Mouse (Mus musculus) forebrain, embryonic 15.5 days (tissue): Measurements from ENCODE around the gene Matn1. TPM values are rescaled to one million over a fixed set of nuclear protein-coding genes. Genes with fewer than 3 reads are reported as not detected.
A peak's percentile ranks its signal among the peaks of the same experiment; 100 is the strongest.

ENCODE experiments used
- ATAC-seq: fragments of 200-750 bp; cut with Nextera tagmentation; replicated peaks from 2 replicates; pipeline ENCODE4 v1.8.0; 2017; ENCODE audit warnings: mild to moderate bottlenecking, moderate TSS enrichment, moderate library complexity
- H3K27ac ChIP-seq: fragments of 300-500 bp; sonication (generic); replicated peaks from 2 replicates; pipeline ENCODE4 v1.5.1; 2015; ENCODE audit warnings: mild to moderate bottlenecking, inconsistent platforms
- H3K27me3 ChIP-seq: fragments of 300-500 bp; sonication (generic); 2 replicates; pipeline ENCODE4 v1.6.1; 2015; ENCODE audit warnings: inconsistent platforms
- H3K36me3 ChIP-seq: fragments of 300-500 bp; sonication (generic); 2 replicates; pipeline ENCODE4 v1.6.1; 2015; ENCODE audit warnings: mild to moderate bottlenecking, inconsistent platforms
- H3K4me1 ChIP-seq: fragments of 300-500 bp; sonication (generic); 2 replicates; pipeline ENCODE4 v1.6.1; 2015; ENCODE audit warnings: inconsistent platforms
- H3K4me2 ChIP-seq: fragments of 300-500 bp; sonication (generic); replicated peaks from 2 replicates; pipeline ENCODE4 v1.6.1; 2015; ENCODE audit warnings: mild to moderate bottlenecking, inconsistent platforms
- H3K4me3 ChIP-seq: fragments of 300-500 bp; sonication (generic); 2 replicates; pipeline ENCODE4 v1.5.1; 2015; ENCODE audit warnings: mild to moderate bottlenecking, inconsistent platforms
- H3K9ac ChIP-seq: fragments of 300-500 bp; sonication (generic); replicated peaks from 2 replicates; pipeline ENCODE4 v1.6.1; 2015; ENCODE audit warnings: mild to moderate bottlenecking, inconsistent platforms
- H3K9me3 ChIP-seq: fragments of 300-500 bp; sonication (generic); 2 replicates; pipeline ENCODE4 v1.6.1; 2016; ENCODE audit warnings: inconsistent platforms
- WGBS: fragments of 180-500 bp; shearing (Covaris S2); methylation state at CpG from one replicate; pipeline ENCODE4 v1.1.7; 2015; ENCODE audit warnings: mixed read lengths; 5-methylcytosine and 5-hydroxymethylcytosine counted together
- polyA plus RNA-seq: library from polyadenylated mRNA; unstranded; fragments of >200 nt; fragmentation: Nextera tagmentation; extraction: Ambion mirVana; gene quantifications from 2 replicates; pipeline ENCODE4 v1.2.1, GENCODE M21; 2015

The Matn1 gene
- polyA plus RNA-seq = not detected in 2 replicates

GRCm38 (mm10) chr4:130944112-130944511 lies at the start of gene Matn1:
Matn1 (plus strand) TSS chr4:130944385.
- Histone ChIP-seq H3K9me3 (no peaks in the 10 kb centered on the region), H3K36me3 (no peaks in the 10 kb centered on the region), H3K27ac (no peak within 1 kb of the TSS), H3K4me3 (no peak within 1 kb of the TSS), H3K4me2 (no peak within 1 kb of the TSS), H3K4me1 (peaks cover 3% of the 10 kb centered on the region; the same call in 1 of the 2 replicates), H3K9ac (no peak within 1 kb of the TSS), H3K27me3 (no peaks in the 10 kb centered on the region)
- ATAC-seq = no peak
- WGBS = 51% methylated on average over 6 of the region's 6 CpGs

GRCm38 (mm10) chr4:130895701-130896100 lies 48.5 kb upstream of the Matn1 start:
- no peak overlapping the region for H3K4me2 ChIP-seq
- no peaks in the 10 kb centered on the region for H3K9me3 ChIP-seq
- no peaks in the 10 kb centered on the region for H3K27me3 ChIP-seq
- H3K36me3 ChIP-seq = no peaks in the 10 kb centered on the region
- no peak for ATAC-seq
- 86% methylated on average over 6 of the region's 6 CpGs for WGBS
- no peak overlapping the region for H3K4me3 ChIP-seq
- no peak overlapping the region for H3K9ac ChIP-seq
- no peak overlapping the region for H3K27ac ChIP-seq
- peaks cover 1% of the 10 kb centered on the region; the same call in 1 of the 2 replicates for H3K4me1 ChIP-seq

DNA sequence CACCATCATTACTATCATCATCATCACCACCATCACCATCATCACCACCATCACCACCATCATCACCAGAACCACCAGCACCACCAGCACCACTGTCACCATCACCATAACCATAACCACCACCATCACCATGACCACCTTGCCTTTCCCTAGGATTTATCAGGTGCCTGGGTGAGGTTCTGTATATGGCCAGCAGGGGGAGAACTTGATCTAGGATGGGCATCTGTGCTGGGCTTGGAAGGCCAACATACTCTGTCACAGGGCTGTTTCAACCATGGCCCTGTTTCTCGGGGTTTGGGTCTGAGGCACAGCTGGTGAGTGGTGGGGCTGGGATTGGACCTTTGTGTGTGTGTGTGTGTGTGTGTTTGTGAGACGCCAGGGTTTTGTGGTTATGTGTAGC lies 47.8 kb upstream of the Matn1 start:
- WGBS = 72% methylated on average over 2 of the region's 2 CpGs
- Histone ChIP-seq H3K4me1 (peaks cover 5% of the 10 kb centered on the region), H3K4me3 (no peak overlapping the region), H3K9ac (no peak overlapping the region), H3K4me2 (no peak overlapping the region), H3K27ac (no peak overlapping the region), H3K36me3 (no peaks in the 10 kb centered on the region), H3K27me3 (no peaks in the 10 kb centered on the region), H3K9me3 (no peaks in the 10 kb centered on the region)
- no peak for ATAC-seq

GRCm38 (mm10) chr4:130899383-130899781 lies 44.8 kb upstream of the Matn1 start:
- Histone ChIP-seq H3K4me1 (peaks cover 5% of the 10 kb centered on the region), H3K36me3 (no peaks in the 10 kb centered on the region), H3K4me3 (no peak overlapping the region), H3K4me2 (no peak overlapping the region), H3K27me3 (no peaks in the 10 kb centered on the region), H3K9ac (no peak overlapping the region), H3K9me3 (no peaks in the 10 kb centered on the region), H3K27ac (no peak overlapping the region)
- no peak for ATAC-seq
- WGBS = 60% methylated on average over 3 of the region's 3 CpGs

GRCm38 (mm10) chr4:130899782-130900427 lies 44.3 kb upstream of the Matn1 start:
- 80% methylated on average over 6 of the region's 6 CpGs for WGBS

DNA sequence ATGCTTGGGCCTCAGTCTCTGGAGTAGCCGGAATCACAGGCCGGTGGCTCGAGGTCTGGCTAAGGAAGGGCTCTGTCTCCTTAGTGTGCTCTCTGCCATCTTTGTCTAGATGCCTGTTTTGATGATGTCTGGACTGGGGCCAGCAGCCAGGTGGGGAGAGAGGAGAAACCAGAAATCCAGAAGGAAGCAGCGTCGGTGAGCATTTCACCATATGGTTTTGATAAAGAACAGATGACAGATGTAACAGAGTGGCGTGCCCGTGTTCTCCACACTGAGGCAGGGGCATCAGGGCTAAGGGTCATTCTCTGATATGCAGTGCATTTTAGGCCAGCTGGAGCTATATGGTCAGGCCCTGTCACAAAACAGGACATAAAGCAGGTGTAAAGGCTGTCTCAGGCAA lies 43.4 kb upstream of the Matn1 start:
- no peak for ATAC-seq
- 56% methylated on average over 7 of the region's 7 CpGs for WGBS
- no peak overlapping the region for H3K4me2 ChIP-seq
- peaks cover 5% of the 10 kb centered on the region for H3K4me1 ChIP-seq
- no peaks in the 10 kb centered on the region for H3K9me3 ChIP-seq
- H3K27ac ChIP-seq = 0 out of 2 replicates have a peak overlapping the region, but pooled peaks have one; percentile 27
- H3K4me3 ChIP-seq = no peak overlapping the region
- no peaks in the 10 kb centered on the region for H3K36me3 ChIP-seq
- no peak overlapping the region for H3K9ac ChIP-seq
- H3K27me3 ChIP-seq = no peaks in the 10 kb centered on the region

More at GRCm38 (mm10) chr4:130899782-130900427, 44.3 kb upstream of the Matn1 start:
- Histone ChIP-seq H3K4me2 (no peak overlapping the region), H3K27me3 (no peaks in the 10 kb centered on the region), H3K4me3 (no peak overlapping the region), H3K9ac (no peak overlapping the region), H3K9me3 (no peaks in the 10 kb centered on the region), H3K36me3 (no peaks in the 10 kb centered on the region), H3K27ac (no peak overlapping the region), H3K4me1 (peaks cover 5% of the 10 kb centered on the region)
- no peak for ATAC-seq

GRCm38 (mm10) chr4:130902289-130902781 lies 41.9 kb upstream of the Matn1 start:
- H3K27ac ChIP-seq = no peak overlapping the region
- ATAC-seq = no peak
- WGBS = 73% methylated on average over 8 of the region's 8 CpGs
- no peaks in the 10 kb centered on the region for H3K9me3 ChIP-seq
- H3K4me3 ChIP-seq = no peak overlapping the region
- H3K4me2 ChIP-seq = no peak overlapping the region
- H3K4me1 ChIP-seq = peaks cover 10% of the 10 kb centered on the region
- no peaks in the 10 kb centered on the region for H3K27me3 ChIP-seq
- no peaks in the 10 kb centered on the region for H3K36me3 ChIP-seq
- H3K9ac ChIP-seq = no peak overlapping the region

- 81% methylated on average over 7 of the region's 7 CpGs for WGBS
- Histone ChIP-seq H3K4me1 (peaks cover 13% of the 10 kb centered on the region), H3K27me3 (no peaks in the 10 kb centered on the region), H3K36me3 (no peaks in the 10 kb centered on the region), H3K9ac (no peak overlapping the region), H3K4me3 (no peak overlapping the region), H3K27ac (no peak overlapping the region), H3K4me2 (no peak overlapping the region), H3K9me3 (no peaks in the 10 kb centered on the region)
- ATAC-seq = no peak
These were observed 39.2 kb upstream of the Matn1 start for GRCm38 (mm10) chr4:130905025-130905424.

- Histone ChIP-seq H3K9me3 (no peaks in the 10 kb centered on the region), H3K27ac (no peak overlapping the region), H3K4me2 (no peak overlapping the region), H3K27me3 (no peaks in the 10 kb centered on the region), H3K9ac (no peak overlapping the region), H3K4me1 (peaks cover 10% of the 10 kb centered on the region), H3K36me3 (no peaks in the 10 kb centered on the region), H3K4me3 (no peak overlapping the region)
- ATAC-seq = no peak
- WGBS = 80% methylated on average over 6 of the region's 6 CpGs
These were observed 38.3 kb upstream of the Matn1 start for GRCm38 (mm10) chr4:130905882-130906281.

GRCm38 (mm10) chr4:130906296-130906695 lies 37.9 kb upstream of the Matn1 start:
- Histone ChIP-seq H3K9me3 (no peaks in the 10 kb centered on the region), H3K4me2 (no peak overlapping the region), H3K27ac (no peak overlapping the region), H3K4me3 (no peak overlapping the region), H3K36me3 (no peaks in the 10 kb centered on the region), H3K9ac (no peak overlapping the region), H3K27me3 (no peaks in the 10 kb centered on the region), H3K4me1 (peaks cover 8% of the 10 kb centered on the region)
- WGBS = 25% methylated on average over 8 of the region's 8 CpGs
- ATAC-seq = no peak

DNA sequence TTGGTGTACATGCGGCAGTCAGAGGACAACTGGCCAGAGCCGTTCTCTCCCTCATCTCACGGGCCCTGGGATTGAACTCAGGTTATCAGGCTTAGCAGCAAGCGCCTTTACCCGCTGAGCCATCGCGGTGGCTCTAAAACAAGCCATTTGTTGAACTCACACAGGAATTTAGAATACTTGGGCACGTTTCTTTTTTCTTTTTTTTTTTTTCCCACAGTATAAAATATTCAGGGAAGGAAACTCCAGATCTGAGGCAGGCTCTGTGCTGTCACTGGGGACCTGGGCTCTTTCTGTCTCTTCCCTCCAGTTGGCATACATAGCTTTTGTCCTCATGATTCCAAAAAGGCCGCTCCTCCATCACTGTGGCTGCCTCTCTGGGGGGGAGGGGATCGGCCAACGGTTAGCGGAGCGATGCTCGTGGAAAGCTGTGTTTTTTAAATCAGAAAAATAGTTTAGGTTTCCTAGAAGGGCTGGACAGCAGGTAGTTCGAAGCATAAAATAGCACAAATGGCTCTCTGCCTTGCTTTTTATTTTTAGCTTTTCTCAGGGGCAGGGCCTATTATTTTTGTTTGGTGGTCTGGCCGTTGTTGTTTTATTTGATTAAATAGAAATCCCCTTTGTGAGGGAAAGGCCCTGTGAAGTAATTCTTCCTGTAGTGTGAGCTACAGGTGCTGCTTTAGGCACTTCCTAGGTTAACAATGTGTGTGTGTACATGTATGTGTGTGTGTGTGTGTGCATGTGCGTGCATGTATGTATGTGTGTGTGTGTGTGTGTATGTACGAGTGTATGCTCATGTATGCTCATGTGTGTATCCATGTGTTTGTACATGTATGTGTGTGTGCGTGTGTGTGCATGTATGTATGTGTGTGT lies 36.8 kb upstream of the Matn1 start:
- no peaks in the 10 kb centered on the region for H3K36me3 ChIP-seq
- H3K4me2 ChIP-seq = no peak overlapping the region
- H3K27me3 ChIP-seq = no peaks in the 10 kb centered on the region
- H3K9me3 ChIP-seq = no peaks in the 10 kb centered on the region
- H3K4me3 ChIP-seq = no peak overlapping the region
- no peak overlapping the region for H3K27ac ChIP-seq
- ATAC-seq = no peak
- peaks cover 8% of the 10 kb centered on the region for H3K4me1 ChIP-seq
- WGBS = 72% methylated on average over 19 of the region's 19 CpGs
- H3K9ac ChIP-seq = no peak overlapping the region

DNA sequence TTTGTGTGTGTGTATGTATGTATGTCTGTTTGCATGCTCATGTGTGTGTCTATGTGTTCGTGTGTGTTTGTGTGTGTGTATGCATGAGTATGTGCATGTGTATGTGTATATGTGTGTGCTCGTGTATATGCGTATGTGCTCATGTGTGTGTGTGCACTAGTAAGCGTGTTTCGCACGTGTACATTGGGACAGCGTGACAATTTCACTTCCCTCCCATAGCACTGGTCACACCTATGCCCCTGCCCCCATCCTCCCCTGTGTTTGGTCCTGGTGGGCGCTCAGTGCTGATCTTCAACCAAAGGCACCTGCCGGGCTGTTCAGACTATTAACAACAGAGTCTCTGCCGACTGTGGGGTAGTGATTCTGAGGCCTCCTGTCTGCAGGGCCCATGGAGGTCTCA lies 36.1 kb upstream of the Matn1 start:
- no peak for ATAC-seq
- WGBS = 89% methylated on average over 10 of the region's 10 CpGs
- Histone ChIP-seq H3K27ac (no peak overlapping the region), H3K4me3 (no peak overlapping the region), H3K9ac (no peak overlapping the region), H3K36me3 (no peaks in the 10 kb centered on the region), H3K4me2 (no peak overlapping the region), H3K4me1 (peaks cover 8% of the 10 kb centered on the region), H3K9me3 (no peaks in the 10 kb centered on the region), H3K27me3 (no peaks in the 10 kb centered on the region)
